Mouse (Mus musculus) heart, adult 2 months (tissue): ENCODE data around the gene Gpn3. TPM values are rescaled to one million over a fixed set of nuclear protein-coding genes. Genes with fewer than 3 reads are reported as not detected.

ENCODE experiments used
- DNase-seq, 2 experiments: peaks; one replicate each; pipeline ENCODE4 v3.0.0; 2021
- H3K27ac ChIP-seq: fragments of 200-600 bp; 2 replicates; pipeline ENCODE4 v1.8.1; 2022
- H3K27me3 ChIP-seq: fragments of 200-500 bp; 2 replicates; pipeline ENCODE4 v1.6.1; 2012; ENCODE audit warnings: mild to moderate bottlenecking, low read length, inconsistent platforms, mixed read lengths; ENCODE audit not compliant: control insufficient read depth, insufficient read depth
- H3K36me3 ChIP-seq: fragments of 200-500 bp; 2 replicates; pipeline ENCODE4 v1.6.1; 2012; ENCODE audit warnings: low read length, inconsistent platforms; ENCODE audit not compliant: control insufficient read depth, insufficient read depth
- H3K4me1 ChIP-seq: fragments of 200-500 bp; 2 replicates; pipeline ENCODE4 v1.6.1; 2011; ENCODE audit warnings: low read length; ENCODE audit not compliant: control insufficient read depth, insufficient read depth
- H3K4me3 ChIP-seq: fragments of 200-600 bp; 2 replicates; pipeline ENCODE4 v1.8.1; 2022
- H3K79me2 ChIP-seq: fragments of 200-500 bp; replicated peaks from 2 replicates; pipeline ENCODE4 v1.6.1; 2012; ENCODE audit warnings: mild to moderate bottlenecking, inconsistent platforms, low read length, moderate library complexity, mixed read lengths; ENCODE audit not compliant: control insufficient read depth, insufficient read depth
- H3K9ac ChIP-seq: fragments of 200-500 bp; 2 replicates; pipeline ENCODE4 v1.6.1; 2012; ENCODE audit warnings: low read depth, mild to moderate bottlenecking, control low read depth, inconsistent platforms, low read length, mixed read lengths
- CTCF ChIP-seq: fragments of 200-600 bp; IDR thresholded peaks from 2 replicates; pipeline ENCODE4 v1.8.1; 2022; ENCODE audit warnings: antibody characterized with exemption, mild to moderate bottlenecking, moderate library complexity
- EP300 ChIP-seq: fragments of 200-500 bp; IDR thresholded peaks from 2 replicates; pipeline ENCODE4 v1.6.1; 2011; ENCODE audit warnings: low read depth, low read length, control low read depth; ENCODE audit not compliant: insufficient read depth
- POLR2A ChIP-seq: fragments of 200-500 bp; IDR thresholded peaks from 2 replicates; pipeline ENCODE4 v1.6.1; 2011; ENCODE audit warnings: mild to moderate bottlenecking, low read depth, low read length, control low read depth; ENCODE audit not compliant: insufficient read depth
- WGBS: fragments of 180-500 bp; shearing (Covaris S2); methylation state at CpG from one replicate; pipeline ENCODE4 v1.1.7; 2018; 5-methylcytosine and 5-hydroxymethylcytosine counted together
- intact Hi-C: fragments of 180-260 bp; cut with DNase I; formaldehyde crosslinking; loops from one replicate; pipeline ENCODE4 v1.15.1; 2025
- polyA plus RNA-seq: library from polyadenylated mRNA; depleted of rRNA; stranded (reverse); fragments of >200 nt; gene quantifications from 2 replicates; pipeline ENCODE4 v1.2.3, GENCODE M21; 2012
- total RNA-seq, 2 experiments: library from RNA; stranded (reverse); gene quantifications; 2 replicates each; pipeline ENCODE4 v1.2.3; 2021

The Gpn3 gene
- total and polyA plus RNA-seq, 3 experiments = 19.2 to 28.0 (median 23.5) TPM

- no peak overlapping the region for H3K9ac ChIP-seq
- peaks cover 2% of the 10 kb centered on the region; the same call in 1 of the 2 replicates for H3K36me3 ChIP-seq
- no peak for DNase-seq
- H3K27ac ChIP-seq = peak overlapping the region; percentile 98
- intact Hi-C loops = loop anchor here (5.0 kb wide), 1 partner anchor 124 kb away; no protein-coding TSS in a partner anchor
- H3K4me3 ChIP-seq = peak overlapping the region; percentile 99; the same call in 1 of the 2 replicates
- WGBS = 52% methylated on average over 16 of the region's 16 CpGs
- H3K4me1 ChIP-seq = peaks cover 7% of the 10 kb centered on the region
- no peaks in the 10 kb centered on the region for H3K27me3 ChIP-seq
- TF ChIP-seq EP300 (no peak), POLR2A (no peak), CTCF (no peak)
- H3K79me2 ChIP-seq = peaks cover 10% of the 10 kb centered on the region; the same call in 1 of the 2 replicates
Observed at GRCm38 (mm10) chr5:122391178-122391785, 19.6 kb downstream of the Gpn3 start.

- Histone ChIP-seq H3K36me3 (peaks cover 2% of the 10 kb centered on the region; the same call in 1 of the 2 replicates), H3K27me3 (no peaks in the 10 kb centered on the region), H3K27ac (peak within 1 kb of the TSS; percentile 98), H3K4me1 (peaks cover 7% of the 10 kb centered on the region), H3K4me3 (peak within 1 kb of the TSS; percentile 99), H3K9ac (peak within 1 kb of the TSS; percentile 88), H3K79me2 (peaks cover 10% of the 10 kb centered on the region; the same call in 1 of the 2 replicates)
- intact Hi-C loops = loop anchor here (5.0 kb wide), 1 partner anchor 124 kb away; no protein-coding TSS in a partner anchor
- peak; percentile 97 for TF ChIP-seq CTCF
- peak; percentile 96 for TF ChIP-seq EP300
- TF ChIP-seq POLR2A = peak; percentile 88
- DNase-seq = peak; percentile 92 to 94
- under 1% methylated on average over 39 of the region's 39 CpGs for WGBS
Observed at GRCm38 (mm10) chr5:122391786-122392180, 20.1 kb downstream of the Gpn3 start, which contains the start of gene Arpc3. Gene Arpc3, plus strand, starts transcription at chr5:122391878.

DNA sequence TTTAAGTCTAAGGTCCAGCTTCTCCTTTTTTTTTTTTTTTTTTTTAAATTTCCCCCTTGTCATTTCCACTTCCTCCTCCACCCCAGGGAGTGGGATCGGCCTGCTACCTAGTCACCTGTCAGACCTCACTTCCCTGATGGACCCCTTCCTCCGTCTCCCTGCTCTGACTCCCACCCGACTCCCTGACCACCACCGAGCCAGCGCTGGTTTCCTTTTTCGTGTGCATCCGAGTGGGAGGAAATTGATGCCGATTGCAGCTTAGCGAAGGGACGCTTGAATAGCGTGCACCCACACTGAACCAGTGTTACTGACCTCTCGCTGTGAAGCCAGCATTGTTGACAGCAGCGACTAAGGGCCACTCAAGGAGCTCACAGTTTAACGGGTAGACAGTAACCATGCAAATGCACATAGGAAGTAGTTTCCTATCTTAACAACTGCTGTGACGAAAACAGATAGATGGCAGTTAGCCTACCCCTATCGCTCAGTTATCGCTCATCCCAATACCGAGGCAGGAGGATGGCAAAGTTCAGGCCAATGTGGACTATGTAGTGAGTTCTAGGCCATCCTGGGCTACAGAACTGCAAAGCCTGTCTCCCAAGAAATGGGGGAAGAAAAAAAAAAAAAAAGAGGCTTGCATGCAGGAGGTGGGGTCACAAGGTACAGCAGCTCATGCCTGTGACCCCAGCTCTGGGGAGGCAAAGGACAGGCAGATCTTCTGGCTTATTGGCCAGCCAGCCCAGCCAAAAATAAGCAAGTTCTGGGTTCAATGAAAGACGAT lies 20.7 kb downstream of the Gpn3 start:
- WGBS = 3% methylated on average over 19 of the region's 19 CpGs
- Histone ChIP-seq H3K79me2 (peaks cover 10% of the 10 kb centered on the region; the same call in 1 of the 2 replicates), H3K4me3 (peak overlapping the region; percentile 99), H3K36me3 (peaks cover 6% of the 10 kb centered on the region), H3K27me3 (no peaks in the 10 kb centered on the region), H3K9ac (peak overlapping the region; percentile 88), H3K27ac (peak overlapping the region; percentile 98), H3K4me1 (peaks cover 8% of the 10 kb centered on the region)
- DNase-seq = peak; percentile 41 to 55
- no peak for TF ChIP-seq EP300
- no peak for TF ChIP-seq POLR2A
- TF ChIP-seq CTCF = no peak
- intact Hi-C loops = loop anchor here (5.0 kb wide), 1 partner anchor 125 kb away; no protein-coding TSS in a partner anchor

DNA sequence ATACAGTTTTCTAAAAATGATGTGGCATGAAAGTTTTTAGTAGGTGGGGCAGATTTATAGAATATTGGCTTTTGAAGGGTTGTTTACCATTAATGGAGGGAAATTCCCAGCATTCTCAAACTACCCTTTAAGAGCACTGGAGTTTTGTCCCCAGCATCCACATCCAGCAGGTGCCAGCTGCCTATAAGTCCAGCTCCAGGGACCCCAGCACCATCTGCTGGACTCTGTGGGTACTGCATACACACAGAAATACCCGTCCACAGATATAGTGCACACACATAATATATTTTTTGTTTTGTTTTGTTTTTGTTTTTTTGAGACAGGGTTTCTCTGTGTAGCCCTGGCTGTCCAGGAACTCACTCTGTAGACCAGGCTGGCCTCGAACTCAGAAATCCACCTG lies 22.2 kb downstream of the Gpn3 start:
- peaks cover 11% of the 10 kb centered on the region for H3K4me1 ChIP-seq
- 55% methylated on average over 2 of the region's 2 CpGs for WGBS
- no peak overlapping the region for H3K27ac ChIP-seq
- no peak for TF ChIP-seq POLR2A
- TF ChIP-seq CTCF = peak; percentile 85
- TF ChIP-seq EP300 = 0 out of 2 replicates have a peak, but pooled peaks have one; percentile 19
- H3K36me3 ChIP-seq = peaks cover 11% of the 10 kb centered on the region
- H3K4me3 ChIP-seq = no peak overlapping the region
- DNase-seq = peak; percentile 67 to 78
- intact Hi-C loops = loop anchor here (5.0 kb wide), 1 partner anchor 127 kb away; no protein-coding TSS in a partner anchor
- H3K27me3 ChIP-seq = no peaks in the 10 kb centered on the region
- H3K79me2 ChIP-seq = peaks cover 10% of the 10 kb centered on the region; the same call in 1 of the 2 replicates
- no peak overlapping the region for H3K9ac ChIP-seq

DNA sequence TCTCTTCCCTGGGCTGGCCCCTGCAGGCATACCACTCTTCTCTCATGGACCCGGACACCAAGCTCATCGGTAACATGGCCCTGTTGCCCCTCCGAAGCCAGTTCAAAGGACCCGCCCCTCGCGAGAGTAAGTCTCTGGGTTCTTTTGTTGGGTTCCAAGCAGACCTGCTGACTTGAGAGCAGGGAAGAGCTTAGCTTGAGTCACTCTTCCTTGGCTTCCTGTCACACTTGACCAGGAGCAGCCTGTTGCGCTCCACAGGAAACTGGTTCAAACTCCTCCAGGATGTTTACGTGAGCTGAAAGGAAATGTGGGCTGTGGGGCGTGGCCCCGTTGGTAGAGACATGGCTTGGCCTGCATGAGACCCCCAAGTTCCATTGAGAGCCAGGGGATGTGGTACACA lies 25.1 kb downstream of the Gpn3 start:
- H3K36me3 ChIP-seq = peaks cover 17% of the 10 kb centered on the region
- H3K4me3 ChIP-seq = peak overlapping the region; percentile 37
- intact Hi-C loops = no loop called here
- peak overlapping the region; percentile 68 for H3K9ac ChIP-seq
- TF ChIP-seq POLR2A (peak; percentile 55), EP300 (peak; percentile 96), CTCF (no peak)
- peaks cover 10% of the 10 kb centered on the region; the same call in 1 of the 2 replicates for H3K79me2 ChIP-seq
- no peaks in the 10 kb centered on the region for H3K27me3 ChIP-seq
- WGBS = 42% methylated on average over 10 of the region's 10 CpGs
- DNase-seq = peak; percentile 71 to 77
- H3K27ac ChIP-seq = peak overlapping the region; percentile 90
- peaks cover 22% of the 10 kb centered on the region for H3K4me1 ChIP-seq
